Mouse (Mus musculus) megakaryocyte, embryonic 14.5 days (primary cell): ENCODE results near the gene Adarb1.

Experiments used
- FLI1 ChIP-seq: IDR thresholded peaks from 2 replicates; pipeline ENCODE4 v1.6.1; 2012; ENCODE audit warnings: low read length, inconsistent platforms, mixed read lengths
- GATA1 ChIP-seq: IDR thresholded peaks from 3 replicates; pipeline ENCODE4 v1.6.1; 2012; ENCODE audit warnings: mixed read lengths, low read length, inconsistent platforms, borderline replicate concordance

DNA sequence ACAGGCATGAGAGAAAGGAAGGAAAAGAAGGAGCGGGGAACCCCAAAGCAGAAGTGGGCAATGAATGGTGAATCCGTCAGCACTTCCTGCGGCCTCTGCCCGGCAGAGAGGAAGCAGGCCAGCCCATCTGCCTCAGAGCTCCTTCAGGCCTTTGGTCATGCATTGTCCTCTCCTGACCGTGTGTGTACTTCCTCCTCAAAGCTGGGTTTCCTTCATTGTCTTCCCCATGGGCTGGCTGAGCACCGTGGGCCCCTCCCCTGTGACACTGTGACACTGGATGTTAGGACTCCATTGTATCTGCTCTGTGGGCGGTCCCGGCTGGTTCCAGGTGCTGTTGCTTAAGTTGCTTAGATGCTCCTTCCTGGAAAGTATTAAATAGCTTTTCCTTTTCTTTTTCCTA lies 151.8 kb downstream of the Adarb1 start:
- TF ChIP-seq FLI1 (no peak), GATA1 (no peak)
